Mouse (Mus musculus) embryo, embryonic 11 days (tissue): Measurements from ENCODE around the gene Tbx10.
"Not testable (repeated sequence)": the region's sequence is repeated elsewhere in the genome, so short reads cannot be mapped to it uniquely, and the experiment has no call there.

ENCODE experiments used
- DNase-seq: peaks from one replicate; pipeline ENCODE4 v3.0.0-alpha.2; 2015

Tbx10 gene

DNA sequence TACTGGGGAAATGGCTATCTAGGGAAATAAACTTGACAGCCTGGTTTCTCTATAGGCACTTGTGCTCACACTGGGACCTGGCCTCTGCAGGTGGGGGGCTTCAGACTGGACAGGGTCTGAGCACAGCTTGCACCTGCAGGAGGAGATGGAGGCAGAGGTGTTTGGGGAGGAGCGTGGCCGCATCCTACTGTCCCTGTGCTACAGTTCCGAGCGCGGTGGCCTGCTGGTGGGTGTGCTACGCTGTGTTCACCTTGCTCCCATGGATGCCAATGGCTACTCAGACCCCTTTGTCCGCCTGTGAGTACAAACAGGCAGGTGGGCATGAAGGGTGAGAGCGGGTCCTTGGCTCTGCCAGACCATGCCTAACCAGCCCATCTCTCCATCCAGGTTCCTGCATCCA is 13.4 kb downstream of the Tbx10 start:
- no peak for DNase-seq

DNA sequence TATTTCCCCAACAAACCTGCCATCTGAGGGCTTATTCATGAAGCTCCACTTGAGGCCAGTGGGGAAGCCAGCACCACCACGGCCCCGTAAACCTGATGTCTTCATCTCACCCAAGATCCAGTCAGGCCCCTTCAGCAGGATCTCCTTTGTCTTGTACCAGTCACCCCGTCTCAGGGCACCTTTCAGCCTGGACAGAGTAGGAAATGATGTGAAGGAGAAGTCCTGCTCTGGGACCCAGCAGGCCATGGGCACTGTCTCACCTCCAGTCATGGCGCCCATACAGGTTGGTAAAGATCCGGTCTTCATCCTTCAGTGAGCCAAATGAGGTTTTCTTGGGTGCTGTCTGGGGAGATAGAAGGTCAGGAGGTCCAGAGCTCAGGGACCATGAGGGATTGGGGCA is 18.5 kb downstream of the Tbx10 start:
- DNase-seq = no peak

DNA sequence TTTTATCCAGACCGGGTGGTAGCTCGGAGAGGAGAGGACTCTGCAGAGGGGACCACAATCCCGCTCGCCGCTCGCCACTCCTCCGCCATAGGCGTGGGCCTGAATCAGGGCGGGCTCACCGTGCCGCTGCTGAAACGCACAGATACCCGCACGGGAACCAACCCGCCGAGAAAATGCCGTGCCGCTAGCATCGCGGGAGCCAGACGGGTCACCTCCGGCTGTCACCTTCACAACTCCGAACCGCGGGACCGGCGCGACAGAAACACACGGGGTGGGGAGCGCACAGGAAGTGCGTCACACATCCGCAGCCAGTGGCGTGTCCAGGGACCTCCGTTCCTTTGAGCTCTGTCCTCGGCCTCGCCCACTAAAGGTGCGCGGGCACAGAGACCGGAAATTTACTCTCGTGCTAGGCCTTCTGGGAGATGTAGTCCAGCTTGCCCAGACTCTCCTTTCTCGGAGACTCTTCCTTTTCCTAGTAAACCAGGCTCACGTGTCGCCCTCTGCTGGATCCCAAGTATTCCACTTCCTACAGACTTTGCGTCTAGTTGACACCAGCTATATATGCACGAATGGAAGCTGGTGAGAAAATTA is 20.0 kb downstream of the Tbx10 start, which contains the start of gene Ndufv1:
Ndufv1 (minus strand) TSS at position 375 of the 591 bp plus-strand sequence.
- peak; percentile 99 for DNase-seq

DNA sequence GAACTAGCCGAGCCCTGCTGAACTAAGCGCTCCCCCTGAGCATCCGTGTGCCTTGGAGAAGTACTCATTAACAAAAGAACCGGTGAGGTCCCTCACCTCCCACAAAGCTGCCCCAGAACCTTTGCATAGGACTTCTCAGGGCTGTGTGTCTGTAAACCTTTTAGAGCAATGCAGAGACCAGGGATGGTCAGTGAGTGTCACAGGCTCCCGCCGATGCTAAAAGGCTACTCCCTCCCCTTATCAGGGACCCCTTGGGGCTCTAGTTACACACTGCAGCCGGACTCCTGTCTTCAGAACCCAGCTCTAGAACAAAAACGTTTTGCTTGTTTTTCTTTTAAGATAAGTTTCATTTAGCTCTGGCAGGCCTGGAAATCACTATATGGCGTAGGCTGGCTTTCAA is 20.5 kb downstream of the Tbx10 start:
- peak; percentile 9 for DNase-seq

DNA sequence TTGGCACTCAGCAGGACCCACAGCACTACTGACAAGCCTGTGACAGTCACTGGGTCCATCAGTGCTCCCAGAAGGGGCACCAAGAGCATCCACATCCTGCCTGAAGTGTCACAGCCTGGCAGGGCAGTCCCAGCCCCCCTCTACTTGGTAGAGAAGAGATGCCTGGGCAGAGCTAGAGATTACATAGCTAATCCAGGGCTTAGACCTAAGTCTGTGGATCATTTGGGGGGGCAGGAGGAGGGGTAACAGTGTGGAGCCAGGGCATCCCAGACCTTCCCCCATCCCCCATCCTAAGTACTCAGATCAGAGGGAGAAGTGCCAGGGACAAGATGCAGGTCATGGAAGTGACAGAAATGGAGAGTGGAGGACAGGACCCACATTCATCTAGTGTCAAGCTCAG is 22.2 kb downstream of the Tbx10 start:
- no peak for DNase-seq

DNA sequence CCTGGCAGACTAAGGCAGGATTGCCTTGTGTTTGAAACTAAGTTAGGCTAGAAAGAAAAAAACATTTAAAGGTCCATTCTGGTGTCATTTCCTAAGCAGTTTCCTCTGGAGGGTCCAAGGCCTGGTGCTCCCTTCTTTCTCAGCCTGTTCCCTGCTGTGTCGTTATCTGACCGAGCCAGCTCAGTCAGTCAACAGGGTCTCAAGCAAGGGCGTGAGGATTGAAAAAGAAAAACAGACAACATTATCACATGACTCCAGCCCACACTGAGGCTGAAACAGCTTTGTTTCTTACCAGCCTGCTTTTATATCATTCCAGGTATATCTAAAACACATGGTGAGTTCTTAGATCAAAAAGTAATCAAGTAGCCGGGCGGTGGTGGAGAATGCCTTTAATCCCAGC is 23.1 kb downstream of the Tbx10 start:
- no peak for DNase-seq

DNA sequence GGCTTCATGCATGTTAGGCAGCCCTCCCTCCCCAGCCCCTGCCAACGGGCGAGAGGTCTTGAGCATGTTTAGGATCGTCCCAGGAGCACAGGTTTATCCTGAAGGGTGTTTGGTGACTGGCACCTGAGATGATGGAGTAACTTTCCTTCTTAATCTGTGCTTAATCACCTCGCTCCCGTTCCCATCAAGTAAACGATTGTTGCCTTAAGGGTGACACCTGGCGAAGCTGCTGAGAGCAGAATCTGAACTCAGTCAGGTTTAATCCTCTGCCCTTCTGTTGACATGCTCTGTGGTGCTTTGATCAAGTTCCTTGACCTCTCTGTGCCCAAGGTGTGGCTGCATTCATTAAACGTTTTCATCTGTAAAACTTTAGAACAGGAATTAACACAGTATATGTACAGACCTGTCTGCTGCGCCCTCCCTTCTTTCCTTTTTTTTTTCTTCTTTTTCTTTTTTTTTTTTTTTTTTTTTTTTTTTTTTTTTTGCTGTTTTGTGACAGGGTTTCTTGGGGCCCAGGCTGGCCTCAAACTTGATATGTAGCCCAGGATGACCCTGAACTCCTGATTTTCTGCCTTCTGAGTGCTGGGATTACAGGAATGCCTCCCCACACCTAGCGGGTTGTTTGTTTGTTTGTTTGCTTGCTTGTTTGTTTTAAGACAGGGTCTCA is 25.5 kb downstream of the Tbx10 start:
- no peak for DNase-seq

DNA sequence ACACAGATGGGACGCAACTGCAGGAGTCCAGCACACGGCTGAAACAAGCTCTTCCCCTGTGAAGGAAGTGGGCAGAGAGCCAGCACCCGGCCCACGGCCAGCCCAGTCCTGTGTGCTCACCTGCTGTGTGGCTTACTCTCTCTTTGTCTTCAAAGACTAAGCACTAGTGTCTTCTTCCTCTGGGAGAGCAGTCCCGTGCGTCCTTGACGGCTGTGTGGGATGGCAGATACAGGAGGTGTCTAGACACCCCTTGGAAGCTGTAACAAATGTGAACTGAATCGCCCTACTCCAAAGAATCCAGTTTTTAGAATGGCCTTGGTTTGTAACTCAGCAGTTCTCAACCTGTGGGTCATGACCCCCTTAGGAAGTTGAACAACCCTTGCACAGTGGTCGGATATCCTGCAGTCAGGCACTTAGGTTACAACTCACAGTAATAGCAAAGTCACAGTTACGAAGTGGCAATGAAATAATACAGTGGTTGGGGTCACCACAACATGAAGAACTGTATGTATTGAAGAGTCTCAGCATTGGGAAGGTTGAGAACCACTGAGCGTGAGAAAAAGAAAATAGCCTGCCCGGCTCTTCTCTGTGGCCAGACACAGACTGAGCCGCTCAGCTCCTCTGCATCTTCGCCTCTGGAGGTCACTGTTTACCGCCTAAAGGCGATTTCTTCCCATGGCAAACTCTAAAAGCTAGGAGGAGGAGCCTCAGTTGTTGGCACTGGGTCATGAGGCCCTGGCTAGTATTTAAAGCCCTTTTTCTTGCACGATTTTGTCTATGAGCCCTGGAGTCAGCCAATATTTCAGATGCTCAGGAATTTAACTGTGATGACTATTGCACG is 26.4 kb downstream of the Tbx10 start:
- DNase-seq = peak; percentile 86

DNA sequence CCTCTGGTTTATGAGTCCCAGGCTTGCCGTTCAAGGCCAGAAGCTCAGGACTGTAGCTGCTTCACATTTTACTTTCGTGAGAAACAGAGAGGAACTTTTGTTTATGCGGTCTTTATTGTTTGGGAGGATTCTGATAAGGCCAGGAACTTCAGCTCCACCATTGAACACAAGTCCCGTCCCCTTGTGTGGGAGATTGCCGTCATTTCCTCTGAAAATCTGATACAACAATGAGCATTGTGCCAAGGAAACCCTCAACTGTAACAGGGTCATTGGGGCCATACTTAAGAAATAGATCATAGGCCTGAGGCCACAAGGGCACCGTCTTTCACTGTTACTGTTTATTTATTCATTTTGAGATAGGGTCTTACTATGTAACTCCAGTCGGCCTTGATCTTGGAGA is 30.6 kb downstream of the Tbx10 start:
- DNase-seq = no peak

DNA sequence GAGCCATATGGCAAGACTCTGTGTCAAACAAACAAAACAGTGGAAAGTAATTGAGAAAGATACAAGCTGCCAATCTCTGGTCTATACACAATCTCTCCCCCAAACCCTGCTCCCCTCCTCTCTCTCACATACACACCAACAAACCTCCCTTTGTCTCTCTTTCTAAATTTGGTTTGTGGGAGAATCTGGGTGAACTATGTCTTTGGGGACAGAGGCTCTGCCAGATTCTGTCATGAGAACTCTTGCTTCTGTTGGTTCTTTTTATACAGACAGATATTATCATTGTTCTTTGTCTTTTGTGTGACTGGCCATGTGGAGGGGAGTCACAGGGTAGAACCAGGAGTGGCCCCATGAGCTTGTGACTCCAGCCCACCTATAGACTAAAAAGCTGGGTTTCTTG is 35.0 kb downstream of the Tbx10 start:
- DNase-seq = no peak

DNA sequence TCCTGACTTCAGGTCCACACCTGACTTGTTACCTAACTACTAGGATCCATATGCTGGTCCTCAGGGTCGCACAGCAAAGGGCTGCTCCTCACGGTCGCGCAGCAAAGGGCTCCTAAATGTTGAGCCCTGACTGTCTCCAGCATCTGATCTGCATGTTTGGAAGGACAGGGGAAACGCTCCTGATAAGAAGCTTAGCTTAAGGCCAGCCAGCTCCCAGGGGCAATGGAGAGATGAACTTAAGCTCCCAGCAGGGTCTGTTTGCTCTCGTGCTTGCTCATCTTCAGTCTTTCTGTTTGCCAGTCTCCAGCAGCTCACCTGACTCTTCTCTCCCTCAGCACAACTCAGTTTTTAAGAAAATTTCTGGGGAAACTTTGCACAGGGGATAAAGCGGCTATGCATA is 40.1 kb downstream of the Tbx10 start:
- DNase-seq = no peak

DNA sequence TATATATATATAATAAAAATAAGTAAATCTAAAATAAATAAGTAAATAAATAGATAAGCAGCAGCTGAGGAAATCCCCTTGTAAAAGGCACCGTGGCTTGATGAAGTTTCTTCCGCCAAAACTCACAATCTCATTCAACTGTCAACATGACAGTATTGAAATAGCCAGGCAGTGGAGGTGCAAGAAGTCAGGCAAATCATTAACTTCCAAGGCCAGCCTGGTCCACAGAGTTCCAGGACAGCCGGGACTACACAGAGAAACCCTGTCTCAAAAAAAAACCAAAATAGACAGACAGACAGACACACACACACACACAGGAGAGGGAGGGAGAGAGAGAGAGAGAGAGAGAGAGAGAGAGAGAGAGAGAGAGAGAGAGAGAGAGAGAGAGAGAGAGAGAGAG is 40.7 kb downstream of the Tbx10 start:
- no peak for DNase-seq

DNA sequence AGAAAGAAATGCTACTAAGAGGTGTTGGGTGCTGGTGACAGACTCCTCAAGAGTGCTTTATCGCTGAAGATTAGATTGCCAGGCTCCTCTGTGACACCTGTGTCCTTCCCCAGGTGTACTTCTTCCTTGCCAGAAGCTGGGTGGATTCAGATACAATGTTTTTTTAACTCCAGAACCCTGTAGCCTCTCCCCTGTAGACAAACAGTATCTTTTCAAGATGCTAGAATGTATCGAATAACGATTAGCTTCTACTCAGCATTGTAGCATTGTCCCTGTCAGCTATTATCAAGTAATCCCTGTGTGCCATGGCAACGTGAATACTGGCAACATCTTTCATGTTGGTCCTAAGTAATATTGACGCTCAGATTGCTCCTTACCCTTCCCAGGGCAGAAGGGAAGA is 41.2 kb downstream of the Tbx10 start:
- no peak for DNase-seq

DNA sequence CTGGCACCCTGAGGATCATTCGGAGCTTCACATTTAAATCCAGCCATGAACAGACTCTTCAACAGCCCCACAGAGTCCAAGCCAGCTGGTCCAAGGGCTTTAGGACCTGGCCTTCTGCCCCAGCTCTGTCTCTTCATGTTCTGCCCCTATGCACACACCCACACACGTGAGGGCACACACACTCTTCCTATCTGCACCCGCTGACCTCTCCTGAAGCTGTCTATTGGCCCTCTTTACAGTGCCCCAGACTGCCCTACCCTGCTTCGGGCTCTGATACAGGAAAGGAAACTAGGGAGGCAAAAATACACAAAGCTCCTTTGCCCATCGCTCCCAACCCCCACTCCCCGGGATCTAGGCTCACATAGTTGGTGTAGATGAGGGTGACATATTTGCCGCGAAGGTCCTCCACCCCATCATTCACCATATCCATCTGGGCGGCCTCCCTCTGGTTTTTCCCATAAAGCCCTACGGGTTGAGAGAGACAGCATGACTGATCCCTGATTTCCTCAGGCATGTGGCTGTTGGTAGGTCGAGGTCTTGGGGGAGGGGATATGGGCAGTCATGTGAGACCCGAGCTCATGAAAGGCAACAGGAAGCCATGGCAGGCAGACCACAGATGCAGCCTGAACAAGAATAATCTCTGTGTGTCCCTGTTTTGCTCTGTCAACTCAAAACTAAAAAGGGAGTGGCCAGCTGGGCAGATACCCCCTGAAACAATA is 43.9 kb downstream of the Tbx10 start:
- peak; percentile 20 for DNase-seq

DNA sequence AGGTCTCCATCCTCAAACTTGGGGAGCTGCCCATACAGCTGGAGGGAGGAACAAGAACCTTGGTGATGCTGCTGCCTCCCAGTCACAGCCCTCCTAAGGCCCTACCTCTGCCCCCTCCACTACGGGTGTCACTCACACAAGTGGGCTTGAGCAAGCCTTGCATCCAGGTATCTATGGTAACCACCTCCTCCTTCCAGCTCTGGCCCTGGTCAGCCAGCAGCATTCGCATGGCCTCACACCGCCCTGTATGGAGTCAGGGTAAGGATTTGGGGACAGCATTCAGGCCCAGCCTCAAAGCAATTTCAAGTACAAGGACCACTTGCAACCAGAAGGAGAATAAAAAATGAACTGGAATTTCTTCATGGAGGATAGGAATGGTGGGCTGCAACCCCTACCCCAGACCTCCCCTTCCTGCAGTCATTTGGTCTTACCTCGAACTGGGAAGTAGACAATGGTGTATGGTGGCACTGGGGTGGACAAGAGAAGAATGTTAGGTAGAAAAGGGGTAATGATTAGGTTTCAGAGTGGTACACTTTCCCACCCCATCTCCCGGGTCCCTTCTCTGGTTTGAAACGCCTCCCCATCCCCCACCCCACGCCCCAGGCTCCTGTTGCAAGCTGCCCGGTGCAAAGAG is 44.7 kb downstream of the Tbx10 start:
- DNase-seq = not testable (repeated sequence)

DNA sequence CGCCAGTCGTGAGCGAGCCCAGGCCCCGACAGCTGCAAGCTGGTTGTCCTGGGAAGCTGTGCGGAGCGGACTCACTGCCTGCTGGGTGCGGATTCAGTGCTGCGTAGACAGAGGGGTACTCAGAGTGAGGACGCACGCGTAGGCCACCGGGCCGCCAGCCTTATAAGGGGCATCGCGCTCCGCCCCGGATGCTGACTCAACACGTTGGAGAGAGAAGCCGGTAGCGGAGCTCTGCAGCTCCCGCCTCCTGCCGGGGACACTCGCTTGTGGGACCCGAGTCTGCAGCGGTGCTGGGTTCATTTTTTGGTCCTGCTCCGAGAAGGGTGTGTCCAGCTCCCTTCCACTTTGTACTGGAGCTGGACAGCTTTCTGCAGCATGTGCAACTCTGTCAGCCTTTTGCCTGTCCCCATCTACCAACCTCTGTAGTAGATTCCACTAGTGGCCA is 45.3 kb downstream of the Tbx10 start, which contains the start of gene Gstp1:
Gstp1 (minus strand) TSS at position 198 of the 445 bp plus-strand sequence.
- peak; percentile 93 for DNase-seq

DNA sequence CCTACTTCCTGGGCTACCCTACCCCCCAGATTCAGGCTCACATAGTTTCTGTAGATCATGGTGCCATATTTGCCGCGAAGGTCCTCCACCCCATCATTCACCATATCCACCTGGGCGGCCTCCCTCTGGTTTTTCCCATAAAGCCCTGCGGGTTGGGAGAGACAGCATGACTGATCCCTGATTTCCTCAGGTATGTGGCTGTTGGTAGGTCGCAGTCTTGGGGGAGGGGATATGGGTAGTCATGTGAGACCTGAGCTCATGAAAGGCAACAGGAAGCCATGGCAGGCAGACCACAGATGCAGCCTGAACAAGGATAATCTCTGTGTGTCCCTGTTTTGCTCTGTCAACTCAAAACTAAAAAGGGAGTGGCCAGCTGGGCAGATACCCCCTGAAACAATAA is 48.4 kb downstream of the Tbx10 start:
- DNase-seq = not testable (repeated sequence)

DNA sequence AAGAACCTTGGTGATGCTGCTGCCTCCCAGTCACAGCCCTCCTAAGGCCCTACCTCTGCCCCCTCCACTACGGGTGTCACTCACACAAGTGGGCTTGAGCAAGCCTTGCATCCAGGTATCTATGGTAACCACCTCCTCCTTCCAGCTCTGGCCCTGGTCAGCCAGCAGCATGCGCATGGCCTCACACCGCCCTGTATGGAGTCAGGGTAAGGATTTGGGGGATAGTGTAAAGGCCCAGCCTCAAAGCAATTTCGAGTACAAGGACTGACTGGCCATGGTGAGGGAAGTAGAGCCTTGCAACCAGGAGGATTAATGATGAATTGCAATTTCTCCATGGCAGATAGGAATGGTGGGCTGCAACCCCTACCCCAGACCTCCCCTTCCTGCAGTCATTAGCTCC is 48.9 kb downstream of the Tbx10 start:
- not testable (repeated sequence) for DNase-seq

DNA sequence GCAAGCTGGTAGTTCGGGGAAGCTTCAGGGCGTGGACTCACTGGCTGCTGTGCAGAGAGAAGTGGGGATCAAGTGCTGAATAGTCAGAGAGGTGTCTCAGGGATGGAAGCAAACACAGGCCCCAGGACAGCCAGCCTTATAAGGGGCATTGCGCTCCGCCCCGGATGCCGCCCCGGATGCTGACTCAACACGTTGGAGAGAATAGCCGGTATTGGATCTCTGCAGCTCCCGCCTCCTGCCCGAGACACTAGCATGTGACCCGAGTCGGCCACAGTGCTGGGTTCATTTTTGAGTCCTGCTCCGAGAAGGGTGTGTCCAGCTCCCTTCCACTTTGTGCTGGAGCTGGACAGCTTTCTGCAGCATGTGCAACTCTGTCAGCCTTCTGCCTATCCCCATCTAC is 49.6 kb downstream of the Tbx10 start:
- no peak for DNase-seq

DNA sequence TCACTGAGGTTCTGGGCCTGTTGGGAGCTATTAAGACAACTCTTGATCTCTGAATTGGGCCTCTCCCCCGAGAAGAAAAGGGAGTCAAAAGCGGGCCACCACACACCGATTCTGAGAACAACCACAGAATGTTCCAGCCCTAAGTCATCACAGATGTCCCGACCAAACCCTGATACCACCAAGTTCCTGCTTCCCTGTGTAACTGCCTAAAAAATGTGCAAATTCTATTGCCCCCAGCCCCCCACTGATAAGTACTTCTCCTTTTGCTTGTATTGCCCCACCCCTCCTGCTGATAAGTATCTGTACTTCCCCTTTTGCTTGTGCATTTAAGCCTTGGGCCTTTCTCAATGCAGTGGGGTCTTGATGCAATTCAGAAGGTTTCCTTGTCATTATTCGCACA is 51.6 kb downstream of the Tbx10 start:
- not testable (repeated sequence) for DNase-seq

DNA sequence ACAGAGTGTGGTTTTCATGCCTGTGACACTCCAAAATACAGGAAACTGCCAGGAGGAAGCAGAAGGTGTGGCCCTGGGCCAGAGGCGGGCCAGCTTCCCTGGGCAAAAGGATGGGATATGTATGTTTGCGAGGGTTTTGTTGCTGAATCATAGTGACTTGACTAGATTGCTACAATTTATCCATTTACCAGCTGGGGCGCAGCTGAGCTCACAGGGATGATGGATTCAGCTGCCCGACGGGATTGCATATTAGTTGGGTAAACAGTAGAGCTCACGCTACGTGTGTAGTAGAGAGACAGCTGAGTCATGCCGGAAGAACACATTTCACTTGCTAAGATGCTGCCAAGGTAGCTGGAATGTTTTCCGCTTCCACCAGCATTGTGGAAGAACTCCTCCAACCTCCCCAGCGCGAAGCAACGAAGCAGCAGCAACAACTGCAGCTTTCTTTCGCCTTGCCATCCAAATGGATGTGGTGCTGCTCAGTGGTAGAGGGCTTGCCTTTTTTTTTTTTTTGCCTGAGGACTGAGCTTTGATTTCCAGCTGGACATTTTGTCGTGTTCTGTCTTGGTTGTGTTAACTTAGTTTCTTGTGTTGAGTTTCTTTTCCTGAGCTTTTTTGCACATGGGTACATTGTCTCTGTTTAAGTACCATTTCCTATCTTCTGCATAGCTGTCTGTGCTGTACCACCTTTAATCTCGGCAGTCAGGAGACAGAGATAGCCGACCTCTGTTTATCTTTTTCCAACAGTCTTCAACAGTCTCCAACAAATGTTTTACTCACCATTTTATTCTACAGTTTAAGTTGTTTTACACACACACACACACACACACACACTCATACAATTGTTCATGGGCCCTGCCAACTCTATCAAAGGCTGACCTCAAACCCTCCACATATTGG is 53.7 kb downstream of the Tbx10 start, which contains the start of gene Gstp2:
Gstp2 (minus strand) TSS at position 58 of the 900 bp plus-strand sequence.
- DNase-seq = peak; percentile 63
